Mouse (Mus musculus) gastrocnemius, postnatal 10 days (tissue): Measurements from ENCODE around the gene Psmd9. TPM values are rescaled to one million over a fixed set of nuclear protein-coding genes. Genes with fewer than 3 reads are reported as not detected.

Experiments
- total RNA-seq, 2 experiments: library from RNA; stranded (reverse); gene quantifications; 2 replicates each; pipeline ENCODE4 v1.2.3; 2021

The Psmd9 gene
- total RNA-seq, 2 experiments from 2014 or later, result 19.6 to 20.0 TPM

Other genes with a start within 250 kb of the Psmd9 start
- gene Kdm2b, start 179.6 kb upstream of the Psmd9 start, total RNA-seq, result 10 to 100 TPM; 18.4 to 23.8 TPM
- gene Orai1, start 154.3 kb upstream of the Psmd9 start, total RNA-seq, result 10 to 100 TPM; 43.8 to 45.4 TPM
- gene Morn3, start 122.4 kb upstream of the Psmd9 start, total RNA-seq, result not detected
- gene Tmem120b, start 101.0 kb upstream of the Psmd9 start, total RNA-seq, result 10 to 100 TPM; 16.3 to 16.9 TPM
- 1 to 10 TPM in 1 of 2 experiments, under 1 TPM in 1; 0.68 to 1.4 TPM for gene Rhof, start 36.7 kb upstream of the Psmd9 start, total RNA-seq
- gene Setd1b, start 27.2 kb upstream of the Psmd9 start, total RNA-seq, result 10 to 100 TPM; 11.0 to 17.1 TPM
- gene Hpd, start 13.3 kb downstream of the Psmd9 start, total RNA-seq, result under 1 TPM in 1 of 2 experiments, not detected in 1; 0.61 TPM
- 1 to 10 TPM; 2.3 to 2.5 TPM for gene Wdr66, start 82.7 kb downstream of the Psmd9 start, total RNA-seq
- 10 to 100 TPM; 21.0 to 25.3 TPM for gene Bcl7a, start 174.4 kb downstream of the Psmd9 start, total RNA-seq
- gene Mlxip, start 225.4 kb downstream of the Psmd9 start, total RNA-seq, result 10 to 100 TPM; 57.4 to 57.6 TPM